Mouse (Mus musculus) cerebellum, adult 2 months (tissue): ENCODE measurements around the gene Gm10715.
"Not testable (repeated sequence)": the region's sequence is repeated elsewhere in the genome, so short reads cannot be mapped to it uniquely, and the experiment has no call there.

Experiments
- CTCF ChIP-seq: fragments of 200-500 bp; IDR thresholded peaks from 2 replicates; pipeline ENCODE4 v1.5.1; 2011; ENCODE audit warnings: low read depth, mild to moderate bottlenecking, control low read depth, low read length, moderate library complexity, borderline replicate concordance; ENCODE audit not compliant: insufficient read depth
- POLR2A ChIP-seq: fragments of 200-500 bp; IDR thresholded peaks from 2 replicates; pipeline ENCODE4 v1.6.1; 2011; ENCODE audit warnings: low read length, control low read depth, borderline replicate concordance; ENCODE audit not compliant: insufficient read depth

DNA sequence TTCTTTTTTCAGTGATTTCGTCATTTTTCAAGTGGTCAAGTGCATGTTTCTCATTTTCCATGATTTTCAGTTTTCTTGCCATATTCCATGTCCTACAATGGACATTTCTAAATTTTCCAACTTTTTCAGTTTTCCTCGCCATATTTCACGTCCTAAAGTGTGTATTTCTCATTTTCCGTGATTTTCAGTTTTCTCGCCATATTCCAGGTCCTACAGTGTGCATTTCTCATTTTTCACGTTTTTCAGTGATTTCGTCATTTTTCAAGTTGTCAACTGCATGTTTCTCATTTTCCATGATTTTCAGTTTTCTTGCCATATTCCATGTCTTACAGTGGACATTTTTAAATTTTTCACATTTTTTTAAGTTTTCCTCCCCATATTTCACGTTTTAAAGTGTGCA, 30.0 kb upstream of the Gm10715 start:
- TF ChIP-seq CTCF, POLR2A: not testable (repeated sequence)
